Mouse (Mus musculus) CD8-positive naive resting alpha-beta T cell, adult 57 days (primary cell): Measurements from ENCODE around the gene Lrriq1. TPM values are rescaled to one million over a fixed set of nuclear protein-coding genes. Genes with fewer than 3 reads are reported as not detected.

ENCODE experiments used
- total RNA-seq: library from RNA; stranded (reverse); gene quantifications from one replicate; pipeline ENCODE4 v1.2.4, GENCODE M21; 2023

Lrriq1 gene
- not detected for total RNA-seq

GRCm38 (mm10) chr10:103235707-103236459 lies at the start of gene Lrriq1:
Gene Lrriq1 (minus strand): TSS chr10:103236322.

DNA sequence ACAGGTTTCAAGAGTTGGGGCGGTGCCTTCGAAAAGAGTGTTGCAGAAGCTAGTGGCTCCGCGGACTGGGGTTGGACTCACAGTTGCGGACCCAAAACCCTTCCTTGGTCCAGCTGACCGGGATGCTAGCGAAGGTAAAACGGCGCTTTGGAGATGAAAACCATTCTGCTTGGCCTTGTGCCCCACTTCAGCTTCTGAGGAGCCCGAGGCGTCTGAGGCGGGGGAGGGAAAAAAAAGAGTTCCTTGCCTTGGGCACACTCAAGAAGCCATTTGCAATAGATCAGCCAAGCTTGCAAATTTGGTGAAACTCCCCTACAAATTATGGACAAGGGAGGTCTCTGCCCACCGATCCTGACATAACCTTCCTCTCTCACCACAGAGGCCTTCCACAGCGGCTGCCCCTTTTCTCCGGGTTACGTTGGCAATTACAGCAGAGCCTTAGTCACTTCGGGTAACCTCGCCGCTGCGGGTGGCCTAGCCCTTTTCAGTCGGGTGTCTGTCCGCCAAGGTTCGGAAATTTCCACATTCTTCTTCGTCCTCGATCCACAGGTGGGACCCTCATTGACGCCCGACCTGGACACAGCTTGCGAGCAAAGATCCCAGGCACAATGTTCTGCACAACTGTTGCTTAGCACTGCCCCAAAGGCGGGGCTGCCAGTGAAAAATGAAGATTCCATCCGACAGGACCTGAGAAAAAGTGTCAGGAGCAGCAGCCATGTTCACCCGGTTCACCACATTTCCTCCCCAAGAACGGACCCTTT lies 206.2 kb downstream of the Lrriq1 start, which contains the start of gene Alx1:
Gene Alx1, minus strand, starts transcription at position 486 of the 761 bp plus-strand sequence.

Other genes with a start within 250 kb of the Lrriq1 start
- not detected for gene Alx1, start 206.1 kb downstream of the Lrriq1 start, total RNA-seq
- gene Slc6a15, start 131.5 kb upstream of the Lrriq1 start, total RNA-seq = not detected